Mouse (Mus musculus): ENCODE data around the gene Alms1. TPM values are rescaled to one million over a fixed set of nuclear protein-coding genes. Genes with fewer than 3 reads are reported as not detected.
"Not testable (repeated sequence)": the region's sequence is repeated elsewhere in the genome, so short reads cannot be mapped to it uniquely, and the experiment has no call there.

Alms1 gene
- polyA plus RNA-seq, 1 experiment from 2014 or later = 0.68 TPM

DNA sequence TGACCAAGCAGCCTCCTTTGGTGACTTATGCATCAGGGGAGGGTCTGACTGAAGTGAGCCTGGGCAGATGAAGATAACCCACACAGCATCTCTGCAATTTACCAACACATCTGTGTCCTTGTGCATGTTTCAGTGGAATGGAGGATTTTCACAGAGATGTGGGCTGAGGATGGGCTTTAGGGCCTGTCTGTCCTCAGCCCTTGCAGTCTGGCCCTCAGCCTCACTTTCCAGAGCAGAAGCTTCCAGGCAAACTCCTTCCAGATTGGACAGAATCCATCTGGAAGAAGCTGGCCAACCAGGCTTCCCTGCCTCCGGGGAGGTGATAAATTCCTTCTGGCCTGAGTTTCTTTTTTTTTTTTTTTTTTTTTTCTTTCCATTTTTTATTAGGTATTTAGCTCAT is 122.3 kb downstream of the Alms1 start:
- not testable (repeated sequence) for H3K9ac ChIP-seq (replicated peaks); DNase-seq; H3K4me2 ChIP-seq (ENCODE audit: low read depth, low read length); H3K27me3 ChIP-seq (ENCODE audit: insufficient read depth, low read length); H3K4me1 ChIP-seq (ENCODE audit: insufficient read depth); H3K27ac ChIP-seq (ENCODE audit: low read depth); H3K36me3 ChIP-seq (replicated peaks; ENCODE audit: insufficient read depth, low read length); H3K9me3 ChIP-seq (ENCODE audit: low read length); ATAC-seq; H3K4me3 ChIP-seq (ENCODE audit: low read depth, low read length)
- 83% methylated on average over 1 of the region's 1 CpGs for WGBS (ENCODE audit: insufficient replicate concordance)

DNA sequence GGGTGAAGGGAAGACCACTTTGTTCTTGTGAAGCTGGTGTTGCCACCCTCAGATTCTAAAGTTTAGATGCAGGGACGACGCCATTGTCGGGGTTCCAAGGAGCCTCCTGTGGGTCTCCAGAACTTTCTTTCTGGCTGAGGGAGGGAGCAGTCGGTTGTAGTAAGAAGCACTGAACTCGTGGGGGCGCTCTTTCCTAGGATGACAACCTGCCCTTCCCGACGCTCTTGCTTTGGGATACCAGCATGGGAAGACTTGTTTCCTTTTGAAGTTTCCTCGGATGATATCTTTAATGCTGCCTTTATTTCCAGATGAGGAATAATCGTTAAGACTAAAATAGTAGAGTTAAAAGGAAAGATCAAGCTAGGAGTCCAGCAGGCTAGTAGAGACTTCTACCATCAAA is 125.8 kb downstream of the Alms1 start, which contains the start of gene Nat8f7:
Gene Nat8f7, minus strand, starts transcription at position 101 of the 400 bp plus-strand sequence.
- H3K4me1 ChIP-seq (ENCODE audit: insufficient read depth); H3K27me3 ChIP-seq (ENCODE audit: insufficient read depth, low read length); H3K4me3 ChIP-seq (ENCODE audit: low read depth, low read length); H3K36me3 ChIP-seq (replicated peaks; ENCODE audit: insufficient read depth, low read length); ATAC-seq; H3K9ac ChIP-seq (replicated peaks); H3K9me3 ChIP-seq (ENCODE audit: low read length); H3K4me2 ChIP-seq (ENCODE audit: low read depth, low read length); DNase-seq; H3K27ac ChIP-seq (ENCODE audit: low read depth): not testable (repeated sequence)
- WGBS (ENCODE audit: insufficient replicate concordance) = 78% methylated on average over 9 of the region's 10 CpGs

Small RNA genes lying within 50 kb of the gene (microRNA-seq; reads per million reads assigned to microRNA genes)
- not detected for gene Gm27317

Other genes with a start within 250 kb of the Alms1 start
- gene Rab11fip5, start 212.9 kb upstream of the Alms1 start, polyA plus RNA-seq (2015; fragmentation: Nextera tagmentation; extraction: Ambion mirVana) = 1.1 TPM in 2 replicates
- gene Noto, start 163.6 kb upstream of the Alms1 start, polyA plus RNA-seq (2015; fragmentation: Nextera tagmentation; extraction: Ambion mirVana) = not detected in 2 replicates
- gene Smyd5, start 155.5 kb upstream of the Alms1 start, polyA plus RNA-seq (2015; fragmentation: Nextera tagmentation; extraction: Ambion mirVana) = 9.6 and 11.3 TPM in 2 replicates
- gene Cct7, start 136.0 kb upstream of the Alms1 start, polyA plus RNA-seq (2015; fragmentation: Nextera tagmentation; extraction: Ambion mirVana) = 146 and 157 TPM in 2 replicates
- gene Pradc1, start 135.6 kb upstream of the Alms1 start, polyA plus RNA-seq (2015; fragmentation: Nextera tagmentation; extraction: Ambion mirVana) = 16.6 and 17.2 TPM in 2 replicates
- gene Fbxo41, start 84.5 kb upstream of the Alms1 start, polyA plus RNA-seq (2015; fragmentation: Nextera tagmentation; extraction: Ambion mirVana) = not detected in 2 replicates
- not detected in 2 replicates for gene Egr4, start 73.9 kb upstream of the Alms1 start, polyA plus RNA-seq (2015; fragmentation: Nextera tagmentation; extraction: Ambion mirVana)
- gene Nat8f7, start 125.7 kb downstream of the Alms1 start, polyA plus RNA-seq (2015; fragmentation: Nextera tagmentation; extraction: Ambion mirVana) = not detected in 2 replicates
- gene Nat8f3, start 178.2 kb downstream of the Alms1 start, polyA plus RNA-seq (2015; fragmentation: Nextera tagmentation; extraction: Ambion mirVana) = not detected in 2 replicates
- not detected in 2 replicates for gene Nat8f6, start 233.4 kb downstream of the Alms1 start, polyA plus RNA-seq (2015; fragmentation: Nextera tagmentation; extraction: Ambion mirVana)
- not detected in 2 replicates for gene Nat8f5, start 233.4 kb downstream of the Alms1 start, polyA plus RNA-seq (2015; fragmentation: Nextera tagmentation; extraction: Ambion mirVana)
- not detected in 2 replicates for gene Nat8, start 244.6 kb downstream of the Alms1 start, polyA plus RNA-seq (2015; fragmentation: Nextera tagmentation; extraction: Ambion mirVana)

Data from liver, postnatal 0 days (tissue).